Mouse (Mus musculus) forebrain, embryonic 14.5 days (tissue): Measurements from ENCODE around the gene Minos1. TPM values are rescaled to one million over a fixed set of nuclear protein-coding genes. Genes with fewer than 3 reads are reported as not detected.

Experiments
- ATAC-seq: fragments of 200-750 bp; cut with Nextera tagmentation; 2 replicates; pipeline ENCODE4 v1.8.0; 2017; ENCODE audit warnings: mild to moderate bottlenecking, moderate library complexity
- DNase-seq: peaks from one replicate; pipeline ENCODE4 v3.0.0-alpha.2; 2015; ENCODE audit warnings: low spot score
- H3K27ac ChIP-seq: fragments of 300-500 bp; sonication (generic); 2 replicates; pipeline ENCODE4 v1.5.1; 2014; ENCODE audit warnings: low read depth, mild to moderate bottlenecking, control low read depth, low read length, moderate library complexity
- H3K27me3 ChIP-seq: fragments of 300-500 bp; sonication (generic); replicated peaks from 2 replicates; pipeline ENCODE4 v1.6.1; 2014; ENCODE audit warnings: low read length, control low read depth, mixed read lengths; ENCODE audit not compliant: control insufficient read depth, insufficient read depth
- H3K36me3 ChIP-seq: fragments of 300-500 bp; sonication (generic); 2 replicates; pipeline ENCODE4 v1.6.1; 2014; ENCODE audit warnings: low read length, control low read depth; ENCODE audit not compliant: control insufficient read depth, insufficient read depth
- H3K4me1 ChIP-seq: fragments of 300-500 bp; sonication (generic); 2 replicates; pipeline ENCODE4 v1.6.1; 2014; ENCODE audit warnings: antibody characterized with exemption, low read length, control low read depth; ENCODE audit not compliant: control insufficient read depth, insufficient read depth
- H3K4me2 ChIP-seq: fragments of 300-500 bp; sonication (generic); 2 replicates; pipeline ENCODE4 v1.6.1; 2014; ENCODE audit warnings: mild to moderate bottlenecking, control low read depth, low read length
- H3K4me3 ChIP-seq: fragments of 300-500 bp; sonication (generic); 2 replicates; pipeline ENCODE4 v1.5.1; 2014; ENCODE audit warnings: low read depth, low read length, control low read depth
- H3K9ac ChIP-seq: fragments of 300-500 bp; sonication (generic); 2 replicates; pipeline ENCODE4 v1.6.1; 2014; ENCODE audit warnings: mild to moderate bottlenecking, low read length, control low read depth, moderate library complexity
- H3K9me3 ChIP-seq: fragments of 300-500 bp; sonication (generic); replicated peaks from 2 replicates; pipeline ENCODE4 v1.6.1; 2016; ENCODE audit warnings: low read length, control low read depth, mixed read lengths; ENCODE audit not compliant: control insufficient read depth
- WGBS: fragments of 180-500 bp; shearing (Covaris S2); extraction: QIAGEN DNeasy Blood & Tissue Kit; methylation state at CpG from one replicate; pipeline ENCODE4 v1.1.7; 2014; 5-methylcytosine and 5-hydroxymethylcytosine counted together
- polyA plus RNA-seq: library from polyadenylated mRNA; unstranded; fragments of >200 nt; fragmentation: Nextera tagmentation; extraction: Ambion mirVana; gene quantifications from 2 replicates; pipeline ENCODE4 v1.2.1, GENCODE M21; 2014

The Minos1 gene
- polyA plus RNA-seq, 1 experiment from 2014 or later, result 472 TPM

GRCm38 (mm10) chr4:139093196-139093530 is 37.8 kb downstream of the Minos1 start:
- WGBS, result 25% methylated on average over 13 of the region's 13 CpGs
- peaks cover 27% of the 10 kb centered on the region for H3K27me3 ChIP-seq
- no peak for ATAC-seq
- H3K4me3 ChIP-seq, result peak overlapping the region; percentile 48
- H3K27ac ChIP-seq, result no peak overlapping the region
- H3K4me1 ChIP-seq, result peaks cover 7% of the 10 kb centered on the region; the same call in 1 of the 2 replicates
- H3K4me2 ChIP-seq, result peak overlapping the region; percentile 85
- H3K36me3 ChIP-seq, result no peaks in the 10 kb centered on the region
- no peaks in the 10 kb centered on the region for H3K9me3 ChIP-seq
- DNase-seq, result no peak
- peak overlapping the region; percentile 62 for H3K9ac ChIP-seq

GRCm38 (mm10) chr4:139092356-139093195 is 38.3 kb downstream of the Minos1 start, which contains the start of gene Nbl1:
Nbl1 (minus strand) TSS chr4:139092993.
- ATAC-seq, result peak; percentile 52
- under 1% methylated on average over 68 of the region's 105 CpGs for WGBS
- H3K4me3 ChIP-seq, result peak within 1 kb of the TSS; percentile 48
- no peak for DNase-seq
- H3K27me3 ChIP-seq, result peaks cover 27% of the 10 kb centered on the region
- H3K9me3 ChIP-seq, result no peaks in the 10 kb centered on the region
- peak within 1 kb of the TSS; percentile 85 for H3K4me2 ChIP-seq
- 0 out of 2 replicates have a peak within 1 kb of the TSS, but pooled peaks have one; percentile 10 for H3K27ac ChIP-seq
- peaks cover 7% of the 10 kb centered on the region; the same call in 1 of the 2 replicates for H3K4me1 ChIP-seq
- no peaks in the 10 kb centered on the region for H3K36me3 ChIP-seq
- H3K9ac ChIP-seq, result peak within 1 kb of the TSS; percentile 62

GRCm38 (mm10) chr4:139091478-139092355 is 39.2 kb downstream of the Minos1 start:
- 2% methylated on average over 28 of the region's 28 CpGs for WGBS
- peak overlapping the region; percentile 85 for H3K4me2 ChIP-seq
- peak overlapping the region; percentile 48 for H3K4me3 ChIP-seq
- no peak overlapping the region for H3K27ac ChIP-seq
- H3K9ac ChIP-seq, result peak overlapping the region; percentile 62
- peak; percentile 47 for DNase-seq
- H3K4me1 ChIP-seq, result peaks cover 7% of the 10 kb centered on the region; the same call in 1 of the 2 replicates
- H3K36me3 ChIP-seq, result no peaks in the 10 kb centered on the region
- no peaks in the 10 kb centered on the region for H3K9me3 ChIP-seq
- H3K27me3 ChIP-seq, result peaks cover 27% of the 10 kb centered on the region
- peak; percentile 22 for ATAC-seq

GRCm38 (mm10) chr4:139091066-139091465 is 39.8 kb downstream of the Minos1 start:
- no peak overlapping the region for H3K4me3 ChIP-seq
- peaks cover 27% of the 10 kb centered on the region for H3K27me3 ChIP-seq
- no peaks in the 10 kb centered on the region for H3K36me3 ChIP-seq
- peaks cover 7% of the 10 kb centered on the region; the same call in 1 of the 2 replicates for H3K4me1 ChIP-seq
- 33% methylated on average over 7 of the region's 7 CpGs for WGBS
- DNase-seq (no peak), ATAC-seq (no peak)
- no peak overlapping the region for H3K4me2 ChIP-seq
- no peaks in the 10 kb centered on the region for H3K9me3 ChIP-seq
- no peak overlapping the region for H3K9ac ChIP-seq
- H3K27ac ChIP-seq, result no peak overlapping the region

- 70% methylated on average over 15 of the region's 15 CpGs for WGBS
- Histone ChIP-seq H3K9ac (no peak overlapping the region), H3K27me3 (peaks cover 27% of the 10 kb centered on the region), H3K36me3 (no peaks in the 10 kb centered on the region), H3K27ac (no peak overlapping the region), H3K9me3 (no peaks in the 10 kb centered on the region), H3K4me3 (no peak overlapping the region), H3K4me1 (peaks cover 7% of the 10 kb centered on the region; the same call in 1 of the 2 replicates), H3K4me2 (no peak overlapping the region)
- ATAC-seq (no peak), DNase-seq (no peak)
These were observed 40.5 kb downstream of the Minos1 start for GRCm38 (mm10) chr4:139090303-139090940.

GRCm38 (mm10) chr4:139088982-139089671 is 41.8 kb downstream of the Minos1 start:
- no peak for DNase-seq
- Histone ChIP-seq H3K9ac (no peak overlapping the region), H3K9me3 (no peaks in the 10 kb centered on the region), H3K4me3 (no peak overlapping the region), H3K4me2 (no peak overlapping the region), H3K27ac (no peak overlapping the region), H3K27me3 (peaks cover 27% of the 10 kb centered on the region), H3K4me1 (peaks cover 7% of the 10 kb centered on the region; the same call in 1 of the 2 replicates), H3K36me3 (no peaks in the 10 kb centered on the region)
- WGBS, result 62% methylated on average over 9 of the region's 9 CpGs
- ATAC-seq, result no peak

DNA sequence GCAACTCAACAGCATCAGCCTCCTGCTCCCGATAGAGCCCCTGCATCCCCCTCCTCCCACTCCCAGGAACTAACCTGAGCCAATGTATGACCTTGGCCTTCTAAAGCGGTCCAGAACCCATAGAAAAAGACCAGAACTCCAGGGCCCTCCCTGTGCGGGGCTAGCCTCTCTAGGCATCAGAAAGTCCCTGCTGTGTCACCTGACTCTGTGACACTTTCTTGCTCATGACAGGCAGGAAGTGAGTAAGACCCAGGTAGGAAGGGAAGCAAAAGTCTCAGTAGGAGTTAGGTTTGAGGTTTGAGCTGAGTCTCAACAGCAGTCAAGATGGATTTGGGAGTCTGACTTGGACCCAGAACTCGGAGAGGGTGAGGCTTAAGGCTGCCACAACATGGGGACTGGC is 43.9 kb downstream of the Minos1 start:
- Histone ChIP-seq H3K4me2 (no peak overlapping the region), H3K9me3 (no peaks in the 10 kb centered on the region), H3K9ac (no peak overlapping the region), H3K4me1 (peaks cover 22% of the 10 kb centered on the region), H3K36me3 (no peaks in the 10 kb centered on the region), H3K4me3 (no peak overlapping the region), H3K27me3 (peaks cover 10% of the 10 kb centered on the region), H3K27ac (no peak overlapping the region)
- ATAC-seq (no peak), DNase-seq (no peak)
- WGBS, result 74% methylated on average over 4 of the region's 4 CpGs

GRCm38 (mm10) chr4:139086037-139086436 is 44.9 kb downstream of the Minos1 start:
- no peak overlapping the region for H3K4me3 ChIP-seq
- H3K4me1 ChIP-seq, result peaks cover 16% of the 10 kb centered on the region
- H3K4me2 ChIP-seq, result no peak overlapping the region
- H3K27ac ChIP-seq, result no peak overlapping the region
- ATAC-seq (peak; percentile 38; the same call in 1 of the 2 replicates), DNase-seq (peak; percentile 94)
- H3K9ac ChIP-seq, result no peak overlapping the region
- H3K36me3 ChIP-seq, result no peaks in the 10 kb centered on the region
- H3K9me3 ChIP-seq, result no peaks in the 10 kb centered on the region
- H3K27me3 ChIP-seq, result peaks cover 9% of the 10 kb centered on the region
- whole genome bisulfite sequencing, result 21% methylated on average over 5 of the region's 5 CpGs
